Mouse (Mus musculus) bone marrow, adult 2 months (tissue): ENCODE data around the gene Sema3a. TPM values are rescaled to one million over a fixed set of nuclear protein-coding genes. Genes with fewer than 3 reads are reported as not detected.
"Not testable (repeated sequence)": the region's sequence is repeated elsewhere in the genome, so short reads cannot be mapped to it uniquely, and the experiment has no call there.

Experiments used
- H3K27ac ChIP-seq: fragments of 200-500 bp; 2 replicates; pipeline ENCODE4 v1.5.1; 2012; ENCODE audit warnings: low read depth, mild to moderate bottlenecking, control low read depth, inconsistent platforms, low read length; ENCODE audit not compliant: control insufficient read depth, poor library complexity, insufficient read depth
- H3K4me1 ChIP-seq: fragments of 200-500 bp; 2 replicates; pipeline ENCODE4 v1.6.1; 2011; ENCODE audit warnings: low read length; ENCODE audit not compliant: control insufficient read depth, insufficient read depth
- H3K4me3 ChIP-seq: fragments of 200-500 bp; replicated peaks from 2 replicates; pipeline ENCODE3; 2011; ENCODE audit warnings: mild to moderate bottlenecking, low read depth, low read length, control low read depth; ENCODE audit not compliant: control insufficient read depth
- CTCF ChIP-seq: fragments of 200-500 bp; IDR thresholded peaks from 2 replicates; pipeline ENCODE4 v1.5.1; 2011; ENCODE audit warnings: low read length, control low read depth; ENCODE audit not compliant: control insufficient read depth, insufficient read depth
- POLR2A ChIP-seq: fragments of 200-500 bp; IDR thresholded peaks from 2 replicates; pipeline ENCODE4 v1.6.1; 2011; ENCODE audit warnings: low read depth, mild to moderate bottlenecking, control low read depth, low read length, borderline replicate concordance; ENCODE audit not compliant: control insufficient read depth
- WGBS: fragments of 180-500 bp; shearing (Covaris S2); methylation state at CpG from one replicate; pipeline ENCODE4 v1.1.7; 2018; 5-methylcytosine and 5-hydroxymethylcytosine counted together
- polyA plus RNA-seq: library from polyadenylated mRNA; stranded (reverse); fragments of >200 nt; gene quantifications from 2 replicates; pipeline ENCODE4 v1.2.4, GENCODE M21; 2011; ENCODE audit warnings: low replicate concordance; ENCODE audit not compliant: missing spikeins, insufficient read depth, insufficient read length

The Sema3a gene
- polyA plus RNA-seq, 1 experiment: 2.6 TPM

GRCm38 (mm10) chr5:13585559-13586207 lies 460.5 kb downstream of the Sema3a start:
- no peak overlapping the region for H3K27ac ChIP-seq
- H3K4me3 ChIP-seq: no peak overlapping the region
- no peaks in the 10 kb centered on the region for H3K4me1 ChIP-seq
- TF ChIP-seq POLR2A: no peak
- no peak for TF ChIP-seq CTCF

GRCm38 (mm10) chr5:13594422-13594821 lies 469.2 kb downstream of the Sema3a start:
- Histone ChIP-seq H3K4me3 (no peak overlapping the region), H3K27ac (no peak overlapping the region), H3K4me1 (no peaks in the 10 kb centered on the region)
- 87% methylated on average over 2 of the region's 2 CpGs for WGBS
- no peak for TF ChIP-seq POLR2A
- no peak for TF ChIP-seq CTCF

- no peak for TF ChIP-seq CTCF
- no peak for TF ChIP-seq POLR2A
- Histone ChIP-seq H3K4me1 (no peaks in the 10 kb centered on the region), H3K27ac (no peak overlapping the region), H3K4me3 (no peak overlapping the region)
- WGBS: 66% methylated on average over 1 of the region's 1 CpGs
Measured at GRCm38 (mm10) chr5:13611631-13612030, 486.4 kb downstream of the Sema3a start.

- Histone ChIP-seq H3K4me3 (no peak overlapping the region), H3K4me1 (no peaks in the 10 kb centered on the region), H3K27ac (no peak overlapping the region)
- TF ChIP-seq CTCF (no peak), POLR2A (no peak)
- WGBS: 62% methylated on average over 2 of the region's 2 CpGs
Measured at GRCm38 (mm10) chr5:13612088-13612487, 486.9 kb downstream of the Sema3a start.

- not testable (repeated sequence) for H3K4me3 ChIP-seq, H3K27ac ChIP-seq, H3K4me1 ChIP-seq
- WGBS: 77% methylated on average over 7 of the region's 7 CpGs
Measured at GRCm38 (mm10) chr5:13614575-13614974, 489.4 kb downstream of the Sema3a start.

- H3K4me3 ChIP-seq: no peak overlapping the region
- H3K27ac ChIP-seq: no peak overlapping the region
- no peaks in the 10 kb centered on the region for H3K4me1 ChIP-seq
- no peak for TF ChIP-seq CTCF
- no peak for TF ChIP-seq POLR2A
- 83% methylated on average over 2 of the region's 2 CpGs for WGBS
Measured at GRCm38 (mm10) chr5:13615907-13616306, 490.7 kb downstream of the Sema3a start.

GRCm38 (mm10) chr5:13622578-13622977 lies 497.4 kb downstream of the Sema3a start:
- 82% methylated on average over 7 of the region's 7 CpGs for WGBS
- H3K4me3 ChIP-seq: no peak overlapping the region
- H3K4me1 ChIP-seq: no peaks in the 10 kb centered on the region
- no peak for TF ChIP-seq CTCF
- no peak for TF ChIP-seq POLR2A
- no peak overlapping the region for H3K27ac ChIP-seq

- no peaks in the 10 kb centered on the region for H3K4me1 ChIP-seq
- TF ChIP-seq CTCF (no peak), POLR2A (no peak)
- 74% methylated on average over 5 of the region's 5 CpGs for WGBS
- no peak overlapping the region for H3K27ac ChIP-seq
- H3K4me3 ChIP-seq: no peak overlapping the region
Measured at GRCm38 (mm10) chr5:13624754-13625153, 499.5 kb downstream of the Sema3a start.

- no peak for TF ChIP-seq CTCF
- TF ChIP-seq POLR2A: no peak
- no peak overlapping the region for H3K27ac ChIP-seq
- WGBS: 77% methylated on average over 5 of the region's 5 CpGs
- no peak overlapping the region for H3K4me3 ChIP-seq
- H3K4me1 ChIP-seq: no peaks in the 10 kb centered on the region
Measured at GRCm38 (mm10) chr5:13626093-13626492, 500.9 kb downstream of the Sema3a start.
